Mouse (Mus musculus) c-Kit-positive CD71-negative TER-119-negative erythroid progenitor cells, embryonic 14.5 days (primary cell): ENCODE results near the gene Trim69.

ENCODE experiments used
- DNase-seq: peaks from one replicate; pipeline ENCODE4 v3.0.0-alpha.2; 2013; ENCODE audit warnings: low read depth

Trim69 gene

DNA sequence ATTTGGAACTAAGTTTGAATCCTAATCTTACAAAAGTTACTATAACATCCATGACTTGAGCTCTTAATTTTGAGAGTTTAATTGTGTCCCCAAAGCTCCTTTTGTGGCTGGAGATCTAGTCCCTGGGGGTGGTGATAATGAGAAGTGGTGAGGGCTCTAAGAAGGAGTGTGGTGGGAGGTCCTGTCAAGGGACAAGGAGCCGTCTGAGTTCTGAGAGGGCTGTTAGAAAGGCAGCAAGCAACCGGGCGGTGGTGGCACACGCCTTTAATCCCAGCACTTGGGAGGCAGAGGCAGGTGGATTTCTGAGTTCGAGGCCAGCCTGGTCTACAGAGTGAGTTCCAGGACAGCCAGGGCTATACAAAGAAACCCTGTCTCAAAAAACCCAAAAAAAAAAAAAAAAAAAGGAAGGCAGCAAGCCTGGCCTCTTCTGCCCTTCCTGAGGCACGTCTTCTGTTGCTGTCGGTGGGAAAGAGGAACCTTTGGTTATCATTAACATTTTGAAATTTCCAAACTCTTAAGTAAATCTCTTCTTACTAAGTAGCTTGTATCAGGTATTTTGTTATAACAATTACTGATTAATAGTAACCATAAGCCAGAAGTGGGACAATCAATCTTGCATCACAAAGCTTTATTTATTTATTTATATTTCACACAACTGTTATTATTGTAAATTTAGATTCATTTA, 6.7 kb upstream of the Trim69 start:
- DNase-seq, result no peak

DNA sequence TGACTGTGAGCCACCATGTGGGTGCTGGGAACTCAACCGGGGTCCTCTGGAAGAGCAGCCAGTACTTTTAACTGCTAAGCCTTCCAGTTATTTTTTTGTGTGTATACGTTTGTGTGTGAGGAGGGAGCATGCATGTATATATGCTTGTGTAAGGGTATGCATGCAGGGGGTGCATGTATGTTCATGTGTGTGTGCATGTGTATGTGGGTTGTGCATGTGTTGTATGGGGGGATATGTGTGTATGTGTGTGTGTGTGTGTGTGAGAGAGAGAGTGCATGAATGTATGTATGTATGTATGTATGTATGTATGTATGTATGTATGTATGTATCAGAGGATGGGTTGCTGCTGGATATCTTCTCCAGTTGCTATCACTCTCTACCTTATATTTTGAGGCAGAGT, 6.0 kb upstream of the Trim69 start:
- no peak for DNase-seq

DNA sequence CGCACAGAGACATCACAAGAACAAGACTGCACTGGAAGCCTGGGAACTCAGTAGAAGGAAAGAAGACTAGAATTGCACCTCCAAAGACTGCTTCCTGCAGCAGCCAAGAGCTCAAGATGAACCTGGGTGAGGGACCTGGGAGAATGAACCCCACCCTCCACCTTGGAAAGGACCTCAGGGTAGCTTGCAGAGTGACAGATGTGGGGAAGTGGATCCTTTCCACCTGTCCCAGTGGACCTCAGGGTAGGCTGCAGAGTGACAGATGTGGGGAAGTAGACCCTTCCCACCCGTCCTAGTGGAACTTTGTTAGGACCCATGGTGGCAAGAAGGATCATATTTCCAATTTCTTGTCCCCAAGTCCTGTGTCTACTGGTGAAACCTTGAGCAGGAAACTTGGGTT, 5.2 kb upstream of the Trim69 start:
- no peak for DNase-seq

DNA sequence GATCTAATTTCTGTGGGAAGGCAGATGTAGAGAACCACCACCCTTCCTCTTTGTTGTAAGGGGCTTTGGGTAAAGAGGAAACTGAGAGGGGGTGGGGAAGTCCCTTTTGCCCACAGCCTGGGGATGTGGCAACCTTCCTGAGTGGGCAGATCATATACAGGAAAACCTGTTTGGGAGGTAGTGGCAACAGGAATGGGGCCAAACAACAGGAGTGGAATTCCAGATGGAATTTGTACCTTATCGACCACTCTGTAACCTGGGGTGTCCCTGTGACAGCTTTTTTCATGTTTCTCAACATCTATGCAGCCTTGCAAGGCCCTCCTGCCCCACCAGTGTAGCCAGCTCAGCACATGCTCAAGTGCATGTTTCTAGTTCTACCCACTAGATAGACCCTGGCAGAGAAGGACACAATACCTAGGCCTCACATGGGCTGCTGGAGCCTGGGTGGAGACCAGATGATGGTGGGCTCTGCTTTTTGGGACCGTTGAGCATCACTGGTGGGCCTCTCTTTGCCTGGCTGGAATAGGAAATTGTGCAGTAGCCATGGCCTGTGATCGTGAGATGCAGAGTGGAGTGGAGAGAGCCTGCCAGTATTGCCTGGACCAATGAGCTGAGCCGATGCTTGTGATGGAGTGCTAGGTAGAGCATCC, 4.3 kb upstream of the Trim69 start:
- no peak for DNase-seq

DNA sequence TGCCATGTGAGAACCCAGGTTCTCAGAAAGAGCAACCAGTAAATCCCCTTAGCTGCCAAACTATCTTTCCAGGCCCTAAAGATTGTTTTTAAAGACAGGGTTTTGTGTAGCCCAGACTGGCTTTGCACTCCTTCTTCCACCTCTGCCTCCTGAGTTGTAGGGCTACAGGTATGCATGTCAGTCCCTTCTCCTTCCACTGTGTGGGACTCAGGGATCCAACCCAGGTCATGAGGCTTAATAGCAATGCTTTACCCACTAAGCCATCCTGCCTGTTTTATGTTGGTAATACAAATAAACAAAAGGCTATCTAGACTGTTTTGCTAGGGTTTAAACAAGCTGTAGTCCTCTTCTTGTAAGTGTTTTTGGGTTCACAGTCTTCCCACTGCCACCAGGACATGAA, 2.9 kb upstream of the Trim69 start:
- DNase-seq, result no peak

DNA sequence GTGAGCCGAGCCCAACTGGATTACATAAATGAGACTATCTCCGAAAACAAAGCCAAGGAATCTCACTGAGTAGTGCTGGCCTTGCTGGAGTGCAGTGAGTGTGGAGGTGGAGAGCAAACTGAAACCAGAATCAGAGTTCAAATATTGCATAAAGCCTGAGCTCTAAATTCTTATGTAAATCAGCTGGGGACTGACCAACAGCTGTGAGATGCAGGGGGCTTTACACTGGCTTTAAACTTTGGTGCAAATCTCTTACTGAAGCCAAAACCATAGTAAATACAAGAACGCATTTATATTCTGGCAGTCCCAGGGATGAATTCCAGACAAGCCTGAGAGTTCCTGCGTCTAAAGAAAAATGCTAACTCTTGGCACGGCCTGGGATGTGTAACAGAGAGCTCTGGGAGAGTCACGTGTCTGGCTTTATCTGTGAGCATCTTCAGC, 2.1 kb upstream of the Trim69 start:
- no peak for DNase-seq

DNA sequence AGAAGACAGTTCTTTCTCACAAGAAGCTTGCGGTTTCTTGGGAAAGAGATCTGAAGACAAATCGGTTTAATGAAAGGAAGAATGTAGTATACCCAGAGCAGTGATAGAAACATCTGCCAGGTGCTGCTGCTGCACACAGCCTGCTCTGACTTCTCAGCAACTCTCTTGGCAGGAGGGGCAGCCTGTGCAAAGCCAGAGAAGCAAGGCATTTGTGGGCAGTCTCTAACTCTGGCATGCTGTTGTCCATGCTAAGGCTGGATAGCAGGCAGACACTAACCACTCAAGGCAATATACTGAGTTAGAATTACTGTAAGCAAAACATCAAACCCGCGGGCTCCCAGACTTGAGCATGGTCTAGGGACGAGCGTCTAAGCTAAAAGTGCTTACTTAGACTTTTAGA, 833 bp upstream of the Trim69 start:
- DNase-seq, result no peak

DNA sequence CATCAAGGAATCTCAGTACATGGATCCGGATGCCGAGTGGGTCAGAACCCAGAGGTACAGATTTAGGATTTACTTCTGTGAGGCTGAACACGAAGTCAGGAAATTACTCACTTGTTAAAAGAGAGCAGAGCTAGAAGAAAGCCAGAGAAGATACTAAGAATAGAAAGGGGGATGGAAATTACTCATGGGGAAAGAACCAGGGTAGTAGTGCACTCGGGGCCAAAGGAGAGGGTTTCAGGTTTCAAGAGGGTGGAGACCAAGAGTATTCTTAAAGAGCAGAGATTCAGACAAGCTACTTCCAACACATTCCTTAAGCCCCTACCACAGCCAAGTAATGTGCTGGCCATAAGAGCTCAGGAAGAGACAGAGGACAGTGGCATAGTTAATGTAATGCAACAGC, 1.0 kb downstream of the Trim69 start:
- DNase-seq, result no peak

DNA sequence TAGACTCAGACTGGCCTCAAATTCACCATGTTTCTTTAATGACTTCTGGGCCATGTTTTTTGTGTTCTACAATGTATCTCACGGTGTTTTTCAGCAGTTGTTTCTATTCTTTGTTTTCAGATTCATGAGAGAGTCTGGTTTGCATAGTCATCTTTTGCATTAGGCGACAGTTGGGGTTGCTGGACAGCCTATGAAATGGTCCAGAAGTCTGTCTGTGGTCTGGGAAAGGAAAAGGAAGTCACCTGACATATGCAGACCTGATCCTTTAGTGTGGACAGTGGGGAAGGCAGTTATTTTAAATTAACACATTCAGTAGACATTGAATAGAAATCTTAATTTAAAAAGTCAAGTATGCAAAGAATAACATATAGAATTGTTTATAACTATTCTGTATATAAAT, 2.0 kb downstream of the Trim69 start:
- DNase-seq, result no peak

DNA sequence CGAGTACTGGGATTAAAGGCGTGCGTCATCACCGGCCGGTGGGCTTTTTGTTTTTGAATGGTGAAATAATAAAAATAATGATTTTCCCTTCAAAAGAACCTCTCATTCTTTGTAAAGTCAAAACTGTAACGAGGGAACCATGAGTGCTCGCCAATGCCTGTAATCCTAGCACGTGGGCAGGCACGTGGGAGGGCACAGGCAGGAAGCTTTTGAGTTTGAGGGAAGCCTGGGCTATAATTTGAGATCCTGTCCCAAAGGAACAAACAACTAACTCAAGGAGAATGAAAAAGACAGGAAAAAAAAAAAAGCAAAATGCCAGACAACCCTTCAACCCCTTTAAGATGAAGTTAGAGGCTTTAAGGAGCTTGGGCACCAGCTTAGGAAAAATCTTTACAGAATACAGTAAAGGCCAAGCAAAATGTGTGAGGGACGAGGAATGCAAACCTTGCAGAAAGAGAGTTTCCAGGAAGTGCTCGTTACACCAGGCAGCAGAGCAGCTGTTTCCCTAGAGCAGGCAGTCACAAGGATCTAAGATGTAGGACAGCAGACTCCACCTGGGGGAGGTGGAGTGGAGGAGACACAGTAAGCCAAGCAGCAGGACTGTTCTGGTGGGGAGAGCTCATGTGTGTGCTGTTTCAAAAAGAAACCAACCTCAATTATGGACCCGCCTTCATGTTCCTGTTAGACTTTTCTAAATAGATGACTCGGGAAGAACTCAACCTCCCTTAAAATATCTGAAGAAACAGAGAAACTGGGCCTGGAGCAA, 3.1 kb downstream of the Trim69 start:
- DNase-seq, result no peak

DNA sequence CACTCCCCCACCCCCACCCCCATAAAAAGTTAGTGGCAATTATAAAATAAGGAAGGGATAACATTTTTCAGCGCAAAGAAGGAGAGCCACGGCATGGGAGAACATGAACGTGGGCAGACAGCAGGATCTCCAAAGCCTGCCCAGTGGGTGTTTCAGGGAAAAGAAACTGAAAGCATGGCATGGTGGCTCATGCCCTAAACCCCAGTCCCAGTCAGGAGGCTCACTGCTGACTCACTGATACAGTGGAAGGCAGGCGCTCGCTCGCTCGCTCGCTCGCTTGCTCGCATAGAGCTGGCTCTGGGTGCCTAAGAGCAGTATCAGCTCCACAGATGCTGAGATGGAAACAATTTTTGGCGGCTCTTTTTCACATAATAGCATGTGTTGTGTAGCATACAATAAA, 3.8 kb downstream of the Trim69 start:
- DNase-seq, result no peak

DNA sequence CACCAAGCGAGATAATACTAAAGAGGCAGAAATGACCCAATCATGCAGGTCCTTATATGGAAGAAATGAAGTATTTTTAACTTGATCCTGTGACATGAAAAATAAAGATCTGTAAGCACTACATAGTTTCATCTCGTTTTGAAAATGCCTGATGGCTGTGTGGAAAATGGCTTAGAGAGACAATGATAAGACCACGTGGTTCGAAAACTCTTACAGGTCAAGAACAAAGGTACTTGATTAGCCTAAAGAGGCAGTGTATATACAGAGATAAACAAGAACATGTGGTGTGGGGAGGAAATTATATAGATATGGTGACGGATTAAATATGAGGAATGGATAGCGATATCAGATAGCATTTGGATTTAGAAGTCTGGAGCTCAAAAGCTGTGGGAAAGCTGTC, 10.8 kb downstream of the Trim69 start:
- DNase-seq, result no peak

DNA sequence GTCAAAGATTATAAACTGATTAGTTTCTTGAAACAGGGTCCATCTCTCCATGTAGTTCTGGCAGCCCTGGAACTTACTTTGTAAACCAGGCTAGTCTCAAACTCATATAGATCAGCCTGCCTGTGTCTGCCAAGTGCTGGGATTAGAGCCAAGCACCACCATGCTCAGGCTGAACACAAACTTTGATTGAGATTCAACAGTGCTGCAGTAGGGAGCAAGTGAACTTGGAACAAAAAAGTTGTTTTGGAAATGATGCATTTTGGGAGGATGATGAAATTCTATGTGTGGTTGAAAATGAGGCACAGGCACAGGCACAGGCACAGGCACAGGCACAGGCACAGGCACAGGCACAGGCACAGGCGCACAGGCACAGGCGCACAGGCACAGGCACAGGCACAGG, 11.7 kb downstream of the Trim69 start:
- no peak for DNase-seq

DNA sequence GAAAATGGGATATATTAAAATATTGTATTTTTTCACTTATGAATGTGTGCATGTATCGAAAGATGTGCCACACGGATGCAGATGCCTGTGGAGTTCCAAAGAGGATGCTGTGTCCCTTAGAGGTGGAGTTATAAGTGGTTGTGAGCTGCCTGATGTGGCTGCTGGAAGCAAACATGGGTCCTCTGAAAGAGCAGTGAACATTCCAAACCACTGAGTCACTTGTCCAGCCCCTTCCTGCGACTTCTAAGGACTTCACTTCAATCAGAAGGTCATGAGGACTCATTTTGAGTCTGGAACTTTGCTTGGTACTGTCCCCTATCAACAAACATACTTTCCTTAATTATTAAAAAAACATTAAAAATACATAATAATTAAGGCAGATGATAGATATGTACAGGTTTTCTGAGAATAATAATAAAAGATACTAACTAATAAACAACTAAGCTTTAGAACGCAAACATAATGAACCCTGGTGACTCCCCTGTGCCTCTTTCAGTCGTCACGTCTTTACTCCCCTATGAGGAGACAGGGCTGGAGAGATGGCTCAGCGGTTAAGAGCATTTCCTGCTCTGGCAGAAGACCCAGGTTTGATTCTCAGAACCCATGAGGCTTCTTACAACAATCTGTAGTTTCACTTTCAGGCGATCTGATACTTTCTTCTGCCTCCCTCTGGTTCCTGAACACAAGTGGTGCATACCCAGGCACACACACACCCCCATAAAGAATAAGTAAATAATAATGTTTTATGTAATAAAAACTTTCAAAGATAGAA, 19.7 kb downstream of the Trim69 start:
- DNase-seq, result no peak

DNA sequence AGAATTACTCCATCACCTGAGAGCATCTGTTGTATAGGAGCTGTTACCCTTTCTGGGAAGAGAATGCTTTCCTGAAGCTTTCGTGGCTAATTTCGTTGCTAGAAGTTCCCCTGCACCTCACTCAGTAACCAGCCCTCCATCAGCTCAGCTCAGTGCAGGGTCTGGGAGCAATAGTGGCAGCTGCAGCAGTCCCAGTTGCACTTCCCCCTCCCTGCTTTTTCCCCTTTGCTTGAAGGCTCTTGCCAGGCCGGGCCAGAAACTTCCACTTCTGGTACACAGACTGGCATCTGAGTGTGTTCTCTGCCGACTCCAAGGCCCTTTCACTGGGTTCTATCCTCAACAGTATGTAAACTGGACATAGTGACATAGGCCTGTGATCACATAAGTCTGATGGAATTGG, 24.6 kb downstream of the Trim69 start:
- DNase-seq, result no peak

DNA sequence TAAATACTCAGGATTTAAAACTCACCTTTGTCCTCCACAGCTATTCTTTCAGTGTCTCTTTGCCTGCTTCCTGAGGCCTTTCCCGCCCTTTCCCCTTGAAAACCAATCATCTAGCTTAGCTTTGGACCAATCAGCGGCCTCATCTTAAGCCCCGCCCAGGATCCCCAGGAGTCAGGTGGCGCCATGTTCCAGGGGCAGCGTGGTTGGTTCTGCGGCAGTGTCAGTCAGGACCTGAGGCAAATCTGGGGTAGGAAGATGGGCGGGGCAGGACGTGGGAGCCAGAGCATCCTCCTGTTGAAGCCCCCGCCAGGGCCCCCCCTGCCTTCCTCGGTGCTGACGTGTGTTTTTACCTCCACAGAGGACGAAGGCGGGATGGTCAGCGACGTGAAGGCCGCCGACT, 25.6 kb downstream of the Trim69 start, which contains the start of the genes Patl2 and Terb2:
Patl2 (minus strand) TSS at position 84 of the 400 bp plus-strand sequence.
Terb2 (plus strand) TSS at position 167 of the 400 bp plus-strand sequence.
- DNase-seq, result no peak

DNA sequence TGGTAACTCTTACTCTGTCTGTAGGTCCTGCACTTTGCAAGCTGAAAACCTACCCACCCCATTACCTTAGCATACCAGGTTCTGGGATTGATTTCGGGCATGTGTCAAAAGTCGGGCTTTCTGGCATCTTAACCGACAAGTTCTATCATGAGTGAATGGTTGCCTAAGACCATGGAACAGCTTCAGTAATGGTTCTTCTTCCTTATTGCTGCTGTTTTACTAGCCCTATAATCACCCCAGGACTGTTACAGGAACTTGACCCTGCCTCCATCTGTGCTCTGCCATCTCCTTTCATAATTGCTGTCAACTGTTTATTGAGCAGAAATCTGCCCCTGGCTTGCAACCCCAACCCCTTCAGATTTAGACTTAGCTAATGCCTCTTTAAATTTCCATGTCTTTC, 26.3 kb downstream of the Trim69 start:
- DNase-seq, result no peak

DNA sequence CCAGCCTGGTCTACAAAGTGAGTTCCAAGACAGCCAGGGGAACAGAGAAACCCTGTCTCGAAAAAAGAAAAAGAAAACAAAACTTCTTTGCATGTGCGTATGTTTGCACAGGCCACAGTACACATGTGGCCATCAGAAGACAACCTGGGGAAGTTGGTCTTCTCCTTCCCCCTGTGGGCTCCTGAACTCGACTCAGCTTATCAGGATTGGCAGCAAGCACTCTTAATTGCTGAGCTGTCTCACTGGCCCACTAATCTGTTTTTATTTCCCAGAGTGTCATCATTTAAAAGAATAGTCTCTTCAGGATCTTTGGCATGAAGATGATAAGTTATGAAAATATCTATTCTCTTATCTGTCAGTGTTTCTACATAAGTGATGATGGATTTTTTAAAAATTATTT, 31.3 kb downstream of the Trim69 start:
- DNase-seq, result no peak

DNA sequence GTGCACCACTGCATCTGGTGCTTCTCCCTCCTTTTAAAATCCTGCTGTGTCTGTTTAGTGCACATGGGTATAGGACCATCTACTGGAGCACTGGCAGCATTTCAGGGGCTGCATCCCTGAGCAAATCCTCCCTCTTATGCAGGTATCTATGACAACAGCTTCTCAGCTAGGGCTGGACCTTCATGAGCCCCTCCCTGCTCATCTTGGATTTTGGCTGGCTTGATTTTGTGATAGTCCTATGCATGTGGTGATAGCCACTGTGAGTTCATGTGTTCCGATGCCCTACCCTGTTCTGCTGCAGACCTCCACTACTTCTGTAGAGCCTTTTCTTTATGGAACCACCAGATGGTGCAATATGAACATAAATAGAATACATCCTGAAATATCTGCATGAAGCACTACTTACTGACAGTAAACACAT, 34.0 kb downstream of the Trim69 start:
- peak; percentile 33 for DNase-seq

DNA sequence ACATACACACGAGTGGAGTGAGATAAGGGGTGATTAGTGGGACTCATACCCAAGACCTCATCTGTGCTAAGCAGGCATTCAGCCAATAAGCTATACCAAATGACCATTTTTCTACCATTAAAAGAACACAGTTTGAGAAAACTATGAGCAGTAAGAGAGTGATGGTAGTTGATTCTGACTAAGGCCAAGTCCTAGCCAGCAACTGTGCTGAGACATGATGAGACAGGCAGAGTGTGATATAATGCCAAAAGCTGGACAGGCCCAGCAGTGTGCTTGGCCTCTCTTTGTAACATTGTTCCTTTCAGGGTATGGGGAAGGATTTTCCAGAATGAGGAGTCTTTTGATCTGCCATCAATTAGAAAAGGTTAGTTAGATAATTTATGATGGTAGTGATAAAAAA, 41.0 kb downstream of the Trim69 start:
- DNase-seq, result no peak

DNA sequence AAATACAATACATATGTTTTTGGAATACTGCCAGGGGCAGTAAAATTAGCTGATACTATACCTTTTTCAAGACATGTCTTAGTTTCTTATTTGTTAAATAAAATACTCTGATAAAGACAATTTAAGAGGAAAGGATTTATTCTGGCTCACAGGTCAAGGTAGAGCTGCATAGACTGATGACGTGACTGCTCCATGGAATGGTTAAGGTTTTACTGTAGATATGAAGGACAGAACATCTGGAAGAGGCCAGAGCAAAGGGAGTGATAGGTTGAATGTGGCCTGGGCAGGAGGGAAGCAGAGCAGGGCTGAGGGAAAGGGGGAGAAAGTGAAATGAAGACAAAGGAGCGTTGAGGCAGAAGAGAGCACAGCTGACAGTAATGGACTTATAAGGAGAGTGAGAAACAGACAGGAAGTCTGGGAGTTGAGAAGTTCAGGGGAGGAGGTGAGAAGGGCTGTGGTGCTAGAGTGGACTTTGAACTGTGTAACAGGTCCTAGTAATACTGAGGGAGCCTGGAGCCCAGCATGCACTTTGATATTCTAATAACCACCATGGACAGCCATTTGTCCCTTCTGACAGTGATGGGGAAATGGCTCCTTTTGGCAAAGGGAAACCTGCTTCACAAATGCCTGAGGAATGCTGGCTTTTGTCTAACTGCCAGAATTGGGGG, 46.1 kb downstream of the Trim69 start:
- no peak for DNase-seq
